Comparison of ENCODE assay signal across 12 mouse cellular contexts in genomic region chr3:29689367-29690285, GRCm38 (mm10).
A peak's percentile ranks its signal among the peaks of the same experiment; 100 is the strongest.
DNase-seq lines count a peak whose midpoint lies in the region; ATAC-seq and TF ChIP-seq lines count a peak whose summit lies in the region.
"Had no signal": no experiment of that assay in that cellular context is flagged by ENCODE, and none has a peak within 500 bp of the region (broad histone marks: within the 10 kb centered on the region; RNA-seq: fewer than 3 reads in every experiment).

No protein-coding gene starts in this region.

- no peak overlapping the region for H3K9ac ChIP-seq in limb, embryonic 14.5 days (ENCODE audit: low read depth, low read length, severe bottlenecking)
- H3K9ac ChIP-seq in forebrain, embryonic 15.5 days (replicated peaks) = no peak overlapping the region
- H3K9ac ChIP-seq in midbrain, embryonic 15.5 days = no peak overlapping the region
- H3K9ac ChIP-seq: kidney, embryonic 15.5 days; liver, embryonic 14.5 days had no signal

- no peak overlapping the region for H3K27ac ChIP-seq in limb, embryonic 14.5 days (replicated peaks; ENCODE audit: low read depth, low read length)
- no peak overlapping the region for H3K27ac ChIP-seq in limb, embryonic 10.5 days
- peak overlapping the region; percentile 60 for H3K27ac ChIP-seq in forebrain, embryonic 15.5 days (replicated peaks)
- H3K27ac ChIP-seq in midbrain, embryonic 15.5 days = peak overlapping the region; percentile 35; the same call in 1 of the 2 replicates
- H3K27ac ChIP-seq: kidney, embryonic 15.5 days; liver, embryonic 14.5 days had no signal

- H3K27me3 ChIP-seq in limb, embryonic 14.5 days (ENCODE audit: control insufficient read depth, insufficient read depth, low read length) = no peaks in the 10 kb centered on the region
- H3K27me3 ChIP-seq in limb, embryonic 10.5 days (ENCODE audit: low read depth, poor library complexity, severe bottlenecking) = no peaks in the 10 kb centered on the region
- no peaks in the 10 kb centered on the region for H3K27me3 ChIP-seq in forebrain, embryonic 15.5 days
- no peaks in the 10 kb centered on the region for H3K27me3 ChIP-seq in midbrain, embryonic 15.5 days (replicated peaks)
- H3K27me3 ChIP-seq: kidney, embryonic 15.5 days had no signal

- no peak; the same call in 1 of the 2 replicates for ATAC-seq in limb, embryonic 14.5 days (ENCODE audit: low FRiP score, low read depth)
- ATAC-seq in forebrain, embryonic 15.5 days (replicated peaks) = peak; percentile 91
- ATAC-seq in midbrain, embryonic 15.5 days (replicated peaks) = peak; percentile 79

- no peak overlapping the region for H3K4me3 ChIP-seq in limb, embryonic 14.5 days (replicated peaks; ENCODE audit: low read length)
- no peak overlapping the region for H3K4me3 ChIP-seq in limb, embryonic 10.5 days
- no peak overlapping the region for H3K4me3 ChIP-seq in forebrain, embryonic 15.5 days
- H3K4me3 ChIP-seq in midbrain, embryonic 15.5 days = no peak overlapping the region
- H3K4me3 ChIP-seq: kidney, embryonic 15.5 days had no signal

- DNase-seq in embryo, embryonic 11 days = peak; percentile 20
- no peak for DNase-seq in embryo, embryonic 10 days (ENCODE audit: low spot score)
- peak; percentile 9 for DNase-seq in limb, embryonic 14.5 days (ENCODE audit: low spot score)
- no peak for DNase-seq in limb, embryonic 10.5 days (ENCODE audit: low spot score)
- DNase-seq in heart, postnatal 14 days = no peak
- no peak for DNase-seq in adrenal gland, postnatal 10 days
- DNase-seq: cerebellum, adult 11-12 months; lung, postnatal 10 days had no signal

- 74% methylated on average over 8 of the region's 8 CpGs for WGBS in limb, embryonic 14.5 days
- 91% methylated on average over 8 of the region's 8 CpGs for WGBS in limb, embryonic 10.5 days
- 38% methylated on average over 8 of the region's 8 CpGs for WGBS in forebrain, embryonic 15.5 days
- WGBS in midbrain, embryonic 15.5 days = 33% methylated on average over 8 of the region's 8 CpGs

- H3K4me2 ChIP-seq in limb, embryonic 14.5 days (replicated peaks; ENCODE audit: low read depth, low read length, severe bottlenecking) = no peak overlapping the region
- H3K4me2 ChIP-seq in forebrain, embryonic 15.5 days (replicated peaks) = 0 out of 2 replicates have a peak overlapping the region, but pooled peaks have one; percentile 13
- H3K4me2 ChIP-seq in midbrain, embryonic 15.5 days = no peak overlapping the region
- H3K4me2 ChIP-seq: kidney, embryonic 15.5 days had no signal

- TF ChIP-seq POLR2A in limb, embryonic 14.5 days (IDR thresholded peaks at IDR 0.05; ENCODE audit: borderline replicate concordance, extremely low read depth, insufficient read depth, insufficient read length) = no peak

- intact Hi-C loops in heart, postnatal 14 days (cut with DNase I) = no loop called here

- H3K9me3 ChIP-seq in limb, embryonic 14.5 days (ENCODE audit: control insufficient read depth, low read length) = no peaks in the 10 kb centered on the region
- H3K9me3 ChIP-seq in limb, embryonic 10.5 days (replicated peaks) = no peaks in the 10 kb centered on the region
- H3K9me3 ChIP-seq in forebrain, embryonic 15.5 days = no peaks in the 10 kb centered on the region
- no peaks in the 10 kb centered on the region for H3K9me3 ChIP-seq in midbrain, embryonic 15.5 days
- H3K9me3 ChIP-seq: kidney, embryonic 15.5 days had no signal

- no peaks in the 10 kb centered on the region for H3K36me3 ChIP-seq in limb, embryonic 14.5 days (ENCODE audit: control insufficient read depth, insufficient read depth, low read length)
- no peaks in the 10 kb centered on the region for H3K36me3 ChIP-seq in limb, embryonic 10.5 days
- H3K36me3 ChIP-seq in forebrain, embryonic 15.5 days = no peaks in the 10 kb centered on the region
- no peaks in the 10 kb centered on the region for H3K36me3 ChIP-seq in midbrain, embryonic 15.5 days (replicated peaks)
- H3K36me3 ChIP-seq: kidney, embryonic 15.5 days had no signal

- H3K4me1 ChIP-seq in limb, embryonic 14.5 days (ENCODE audit: control insufficient read depth, insufficient read depth, low read length) = 0 out of 2 replicates have a peak, but pooled peaks cover 4% of the 10 kb centered on the region
- H3K4me1 ChIP-seq in limb, embryonic 10.5 days = peaks cover 7% of the 10 kb centered on the region
- peaks cover 12% of the 10 kb centered on the region for H3K4me1 ChIP-seq in forebrain, embryonic 15.5 days
- peaks cover 7% of the 10 kb centered on the region; the same call in 1 of the 2 replicates for H3K4me1 ChIP-seq in midbrain, embryonic 15.5 days
- H3K4me1 ChIP-seq: kidney, embryonic 15.5 days had no signal

Comparison
In these comparisons a context has a peak if more than half of its experiments do, and no peak if none do; other contexts are left out.
1. DNase-seq: peak in embryo, embryonic 11 days (single experiment) and limb, embryonic 14.5 days (single experiment); none in embryo, embryonic 10 days (single experiment), limb, embryonic 10.5 days (single experiment), heart, postnatal 14 days (0 of 2) and adrenal gland, postnatal 10 days (single experiment).
2. H3K27ac ChIP-seq: peak in forebrain, embryonic 15.5 days (single experiment) and midbrain, embryonic 15.5 days (single experiment); none in limb, embryonic 14.5 days (single experiment) and limb, embryonic 10.5 days (single experiment).